Mouse (Mus musculus): Measurements from ENCODE around the gene Gm20422. TPM values are rescaled to one million over a fixed set of nuclear protein-coding genes. Genes with fewer than 3 reads are reported as not detected.

Gm20422 gene
- polyA plus RNA-seq, 1 experiment from 2014 or later, result 0.32 TPM

- Histone ChIP-seq H3K9me3 (peaks cover 20% of the 10 kb centered on the region), H3K36me3 (peaks cover 51% of the 10 kb centered on the region), H3K27me3 (replicated peaks) (no peaks in the 10 kb centered on the region), H3K4me2 (no peak overlapping the region), H3K4me3 (no peak overlapping the region), H3K27ac (replicated peaks) (no peak overlapping the region), H3K9ac (no peak overlapping the region), H3K4me1 (no peaks in the 10 kb centered on the region)
- no peak for ATAC-seq (ENCODE audit: extremely low read depth, insufficient number of reproducible peaks, low FRiP score, low TSS enrichment)
- 69% methylated on average over 6 of the region's 6 CpGs for WGBS
Observed at GRCm38 (mm10) chr8:69701810-69702209, 72.9 kb downstream of the Gm20422 start.

Other genes with a start within 250 kb of the Gm20422 start
- gene Zfp868, start 149.3 kb downstream of the Gm20422 start, polyA plus RNA-seq (2015; fragmentation: Nextera tagmentation; extraction: Ambion mirVana), result 14.9 and 16.1 TPM in 2 replicates
- gene Zfp964, start 120.4 kb downstream of the Gm20422 start, polyA plus RNA-seq (2015; fragmentation: Nextera tagmentation; extraction: Ambion mirVana), result 1.3 and 1.4 TPM in 2 replicates
- gene Zfp869, start 64.2 kb downstream of the Gm20422 start, polyA plus RNA-seq (2015; fragmentation: Nextera tagmentation; extraction: Ambion mirVana), result 16.6 and 18.0 TPM in 2 replicates
- 3.2 and 4.0 TPM in 2 replicates for gene Zfp963, start 24.9 kb downstream of the Gm20422 start, polyA plus RNA-seq (2015; fragmentation: Nextera tagmentation; extraction: Ambion mirVana)
- gene Atp13a1, start 16.3 kb upstream of the Gm20422 start, polyA plus RNA-seq (2015; fragmentation: Nextera tagmentation; extraction: Ambion mirVana), result 25.3 and 27.4 TPM in 2 replicates
- gene Zfp866, start 16.3 kb upstream of the Gm20422 start, polyA plus RNA-seq (2015; fragmentation: Nextera tagmentation; extraction: Ambion mirVana), result 15.1 and 16.6 TPM in 2 replicates
- 6.9 and 7.6 TPM in 2 replicates for gene Gmip, start 33.8 kb upstream of the Gm20422 start, polyA plus RNA-seq (2015; fragmentation: Nextera tagmentation; extraction: Ambion mirVana)
- 0.32 and 0.34 TPM in 2 replicates for gene Lpar2, start 47.5 kb upstream of the Gm20422 start, polyA plus RNA-seq (2015; fragmentation: Nextera tagmentation; extraction: Ambion mirVana)
- 2.4 and 3.9 TPM in 2 replicates for gene Pbx4, start 57.6 kb upstream of the Gm20422 start, polyA plus RNA-seq (2015; fragmentation: Nextera tagmentation; extraction: Ambion mirVana)
- 0.55 and 0.56 TPM in 2 replicates for gene Cilp2, start 112.8 kb upstream of the Gm20422 start, polyA plus RNA-seq (2015; fragmentation: Nextera tagmentation; extraction: Ambion mirVana)
- 1.9 and 2.2 TPM in 2 replicates for gene Tssk6, start 127.3 kb upstream of the Gm20422 start, polyA plus RNA-seq (2015; fragmentation: Nextera tagmentation; extraction: Ambion mirVana)
- 304 and 343 TPM in 2 replicates for gene Ndufa13, start 127.7 kb upstream of the Gm20422 start, polyA plus RNA-seq (2015; fragmentation: Nextera tagmentation; extraction: Ambion mirVana)
- 8.1 and 8.2 TPM in 2 replicates for gene Yjefn3, start 127.8 kb upstream of the Gm20422 start, polyA plus RNA-seq (2015; fragmentation: Nextera tagmentation; extraction: Ambion mirVana)
- gene Gatad2a, start 221.5 kb upstream of the Gm20422 start, polyA plus RNA-seq (2015; fragmentation: Nextera tagmentation; extraction: Ambion mirVana), result 27.3 and 29.9 TPM in 2 replicates